Mouse (Mus musculus) kidney, postnatal 0 days (tissue): ENCODE results near the gene Gm14327. TPM values are rescaled to one million over a fixed set of nuclear protein-coding genes. Genes with fewer than 3 reads are reported as not detected.
"Not testable (repeated sequence)": the region's sequence is repeated elsewhere in the genome, so short reads cannot be mapped to it uniquely, and the experiment has no call there.

Experiments
- ATAC-seq: fragments of 200-750 bp; cut with Nextera tagmentation; replicated peaks from 2 replicates; pipeline ENCODE4 v1.8.0; 2017; ENCODE audit warnings: low read depth, moderate number of reproducible peaks, moderate TSS enrichment, moderate library complexity; ENCODE audit not compliant: low FRiP score
- DNase-seq: peaks from one replicate; pipeline ENCODE4 v3.0.0-alpha.2; 2016; ENCODE audit warnings: low spot score
- H3K27ac ChIP-seq: fragments of 300-500 bp; sonication (generic); 2 replicates; pipeline ENCODE4 v1.5.1; 2014; ENCODE audit warnings: mild to moderate bottlenecking
- H3K27me3 ChIP-seq: fragments of 300-500 bp; sonication (generic); 2 replicates; pipeline ENCODE4 v1.6.1; 2014; ENCODE audit warnings: low read length, mixed read lengths; ENCODE audit not compliant: insufficient read depth
- H3K36me3 ChIP-seq: fragments of 300-500 bp; sonication (generic); 2 replicates; pipeline ENCODE4 v1.6.1; 2014; ENCODE audit warnings: low read length, mixed read lengths; ENCODE audit not compliant: insufficient read depth
- H3K4me1 ChIP-seq: fragments of 300-500 bp; sonication (generic); replicated peaks from 2 replicates; pipeline ENCODE4 v1.6.1; 2014; ENCODE audit warnings: antibody characterized with exemption, low read length, mixed read lengths; ENCODE audit not compliant: insufficient read depth
- H3K4me2 ChIP-seq: fragments of 300-500 bp; sonication (generic); 2 replicates; pipeline ENCODE4 v1.6.1; 2014; ENCODE audit warnings: mild to moderate bottlenecking, low read length, moderate library complexity, mixed read lengths
- H3K4me3 ChIP-seq: fragments of 300-500 bp; sonication (generic); replicated peaks from 2 replicates; pipeline ENCODE4 v1.5.1; 2014; ENCODE audit warnings: low read depth, low read length
- H3K9ac ChIP-seq: fragments of 300-500 bp; sonication (generic); 2 replicates; pipeline ENCODE4 v1.6.1; 2014; ENCODE audit warnings: low read depth, low read length
- H3K9me3 ChIP-seq: fragments of 300-500 bp; sonication (generic); replicated peaks from 2 replicates; pipeline ENCODE4 v1.6.1; 2016; ENCODE audit warnings: low read length, inconsistent platforms, mixed read lengths
- WGBS: fragments of 180-500 bp; shearing (Covaris S2); extraction: QIAGEN DNeasy Blood & Tissue Kit; methylation state at CpG from one replicate; pipeline ENCODE4 v1.1.7; 2014; 5-methylcytosine and 5-hydroxymethylcytosine counted together
- polyA plus RNA-seq: library from polyadenylated mRNA; unstranded; fragments of >200 nt; fragmentation: Nextera tagmentation; extraction: Ambion mirVana; gene quantifications from 2 replicates; pipeline ENCODE4 v1.2.1, GENCODE M21; 2015

Gm14327 gene
- 4.3 and 6.1 TPM in 2 replicates for polyA plus RNA-seq

DNA sequence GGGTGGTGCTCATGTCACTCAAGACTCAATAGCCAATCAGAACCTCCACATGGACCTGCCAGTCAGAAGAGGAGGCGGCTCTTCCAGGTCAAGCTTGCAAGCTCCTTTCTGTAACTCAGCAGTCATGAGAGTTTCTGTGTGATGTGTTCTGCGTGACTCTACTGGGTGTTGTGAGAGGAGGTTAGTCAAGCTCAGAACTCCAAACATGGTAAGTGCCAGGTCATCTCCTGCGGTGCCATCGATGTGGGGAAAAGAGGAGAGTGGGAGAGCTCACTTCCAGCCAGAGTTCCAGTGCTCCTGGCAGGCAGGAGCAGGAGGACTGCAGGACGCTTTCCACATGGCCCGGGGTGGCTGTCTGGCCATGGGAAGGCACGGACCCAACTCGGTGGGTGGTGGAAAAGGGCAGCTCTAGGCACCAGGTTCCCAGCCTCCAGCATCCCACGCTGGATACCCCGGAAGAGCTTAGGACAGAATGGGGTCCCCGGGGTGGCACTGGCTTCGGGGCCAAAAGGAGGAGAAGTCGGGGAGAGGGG is at the start of gene Gm14327:
TSS of gene Gm14327 (plus strand) at position 51 of the 533 bp plus-strand sequence.
- H3K36me3 ChIP-seq, H3K4me2 ChIP-seq, DNase-seq, H3K27ac ChIP-seq, H3K9ac ChIP-seq, H3K4me3 ChIP-seq, H3K9me3 ChIP-seq, H3K4me1 ChIP-seq, ATAC-seq, H3K27me3 ChIP-seq: not testable (repeated sequence)
- WGBS: 41% methylated on average over 7 of the region's 13 CpGs

DNA sequence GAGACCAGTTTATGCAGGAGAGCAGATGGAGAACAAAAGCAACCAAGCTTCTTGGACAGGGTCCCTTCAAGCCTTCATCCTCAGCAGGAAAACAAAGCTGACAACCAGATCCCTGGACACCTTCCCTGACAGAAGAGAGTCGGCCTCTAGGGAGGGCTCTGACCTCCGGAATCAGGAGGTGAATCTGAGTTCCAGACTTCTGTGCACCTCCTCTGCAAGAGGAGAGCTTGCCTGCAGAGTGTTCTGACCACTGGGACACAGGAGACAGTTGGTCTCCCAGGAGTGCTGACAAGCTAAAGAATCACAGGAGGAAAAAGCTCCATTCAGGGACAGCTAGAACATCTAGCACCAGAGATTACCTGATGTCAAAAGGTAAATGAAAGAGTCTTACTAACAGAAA is 34.6 kb upstream of the Gm14327 start:
- not testable (repeated sequence) for DNase-seq, H3K9me3 ChIP-seq, H3K36me3 ChIP-seq, H3K27me3 ChIP-seq, H3K4me3 ChIP-seq, H3K9ac ChIP-seq, H3K4me1 ChIP-seq, ATAC-seq, H3K4me2 ChIP-seq, H3K27ac ChIP-seq
- WGBS: 86% methylated on average over 2 of the region's 2 CpGs

DNA sequence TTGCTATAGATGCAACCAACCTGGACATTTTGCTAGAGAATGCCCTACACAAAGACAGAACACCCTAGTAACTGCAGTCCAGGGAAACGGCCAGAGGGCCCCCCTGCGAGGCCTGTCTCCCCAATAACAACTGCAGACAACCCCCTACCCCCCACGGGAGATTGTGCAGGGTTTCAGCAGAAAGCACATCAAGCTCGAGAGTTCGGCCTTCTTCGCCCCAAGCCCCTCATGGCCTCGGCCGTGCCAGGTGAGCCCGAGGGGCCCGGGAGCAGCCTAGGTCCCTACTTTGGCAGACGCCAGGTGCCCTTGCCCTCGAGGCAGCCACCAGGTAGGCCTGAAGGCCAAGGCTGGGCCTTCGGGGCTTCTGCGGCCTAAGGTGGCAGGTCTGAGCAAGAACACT is 9.2 kb upstream of the Gm14327 start:
- ATAC-seq, H3K4me3 ChIP-seq, H3K9me3 ChIP-seq, H3K9ac ChIP-seq, H3K36me3 ChIP-seq, H3K4me2 ChIP-seq, H3K27me3 ChIP-seq, H3K27ac ChIP-seq, H3K4me1 ChIP-seq, DNase-seq: not testable (repeated sequence)
- WGBS: 93% methylated on average over 14 of the region's 14 CpGs

DNA sequence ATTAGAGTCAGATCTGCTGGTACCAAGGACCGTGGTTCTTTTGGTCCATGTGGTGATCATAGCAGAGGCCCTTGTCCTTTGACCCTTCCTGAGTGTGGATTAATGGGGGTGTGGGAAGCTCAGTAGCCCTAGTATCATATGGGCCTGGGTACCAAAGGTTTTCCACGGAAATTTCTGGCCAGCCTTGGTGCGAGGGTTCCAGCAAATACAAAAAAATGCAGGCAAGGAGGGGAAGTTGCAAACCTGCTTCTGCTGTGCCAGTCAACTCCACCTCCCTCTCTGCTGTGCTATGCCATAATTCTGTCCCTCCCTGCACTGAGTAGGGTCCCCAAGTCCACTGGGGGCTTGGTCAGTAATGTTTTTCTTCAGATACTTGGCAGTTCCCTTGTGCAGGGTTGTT is 1.3 kb downstream of the Gm14327 start:
- not testable (repeated sequence) for H3K9me3 ChIP-seq, DNase-seq, H3K4me1 ChIP-seq, H3K27ac ChIP-seq, H3K4me2 ChIP-seq, H3K27me3 ChIP-seq, H3K4me3 ChIP-seq, ATAC-seq, H3K9ac ChIP-seq, H3K36me3 ChIP-seq
- WGBS: 58% methylated on average over 2 of the region's 3 CpGs

DNA sequence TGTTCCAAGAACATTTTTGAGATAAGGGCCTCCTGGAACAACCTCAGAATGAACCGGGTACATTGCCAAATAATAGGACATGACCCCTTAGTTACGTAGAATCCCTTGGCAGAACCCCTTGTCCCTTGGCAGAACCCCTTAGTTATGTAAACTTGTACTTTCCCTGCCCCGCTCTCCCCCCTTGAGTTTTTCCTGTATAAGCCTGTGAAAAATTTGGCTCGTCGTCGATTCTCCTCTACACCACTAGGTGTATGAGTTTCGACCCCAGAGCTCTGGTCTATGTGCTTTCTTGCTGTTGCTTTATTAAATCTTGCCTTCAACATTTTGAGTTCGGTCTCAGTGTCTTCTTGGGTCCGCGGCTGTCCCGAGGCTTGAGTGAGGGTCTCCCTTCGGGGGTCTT is 6.4 kb downstream of the Gm14327 start:
- not testable (repeated sequence) for H3K4me3 ChIP-seq, ATAC-seq, H3K36me3 ChIP-seq, H3K9me3 ChIP-seq, H3K27ac ChIP-seq, H3K27me3 ChIP-seq, H3K4me1 ChIP-seq, H3K4me2 ChIP-seq, DNase-seq, H3K9ac ChIP-seq
- WGBS: 93% methylated on average over 3 of the region's 12 CpGs

DNA sequence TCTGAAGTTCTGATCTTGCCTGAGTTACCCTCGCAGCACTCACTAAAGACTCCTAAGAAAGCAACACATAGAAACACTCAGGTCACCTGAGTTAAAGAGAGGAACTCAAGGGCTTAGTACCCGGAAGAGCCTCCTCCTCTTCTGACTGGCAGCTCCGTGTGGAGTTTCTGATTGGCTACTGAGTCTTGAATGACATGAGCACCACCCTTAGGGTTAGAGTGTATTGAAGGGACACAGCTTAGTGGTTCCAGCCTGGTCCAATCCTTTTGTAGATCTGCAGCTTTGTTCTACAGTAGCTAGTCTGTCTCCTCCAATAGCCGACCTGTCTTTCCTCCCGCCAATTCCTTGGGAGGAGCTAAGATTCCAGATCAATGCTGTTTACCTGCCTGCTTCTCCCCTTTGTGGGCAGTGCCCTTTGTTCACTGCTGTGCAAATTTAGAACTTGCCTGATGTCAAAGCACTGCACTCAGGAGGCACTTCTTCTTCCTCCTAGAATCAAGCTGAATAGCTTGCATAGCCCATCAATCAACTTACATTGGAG is 28.7 kb downstream of the Gm14327 start, which contains the start of gene Zfp972:
TSS of gene Zfp972 (minus strand) at position 51 of the 541 bp plus-strand sequence.
- H3K4me2 ChIP-seq, H3K36me3 ChIP-seq, H3K27me3 ChIP-seq, ATAC-seq, H3K27ac ChIP-seq, H3K4me1 ChIP-seq, H3K9me3 ChIP-seq, DNase-seq, H3K4me3 ChIP-seq, H3K9ac ChIP-seq: not testable (repeated sequence)
- WGBS: 66% methylated on average over 4 of the region's 5 CpGs

Other genes with a start within 250 kb of the Gm14327 start
- gene Gm14322, start 137.8 kb upstream of the Gm14327 start, polyA plus RNA-seq: 6.3 and 7.9 TPM in 2 replicates
- 35.3 and 35.5 TPM in 2 replicates for gene Gm14325, start 56.8 kb upstream of the Gm14327 start, polyA plus RNA-seq
- 1.2 TPM in 1 of 2 replicates, not detected in the other for gene Zfp972, start 28.5 kb downstream of the Gm14327 start, polyA plus RNA-seq
- gene Gm14326, start 60.2 kb downstream of the Gm14327 start, polyA plus RNA-seq: 22.7 and 25.4 TPM in 2 replicates
- gene Zfp971, start 126.2 kb downstream of the Gm14327 start, polyA plus RNA-seq: 12.0 and 13.4 TPM in 2 replicates
- gene Zfp931, start 181.4 kb downstream of the Gm14327 start, polyA plus RNA-seq: 16.7 and 16.9 TPM in 2 replicates
- 0.39 and 0.55 TPM in 2 replicates for gene Phactr3, start 221.9 kb downstream of the Gm14327 start, polyA plus RNA-seq